Mouse (Mus musculus) cerebral cortex, adult 2 months (tissue): ENCODE data around the gene Comt.

ENCODE experiments used
- WGBS: fragments of 180-500 bp; shearing (Covaris S2); methylation state at CpG from one replicate; pipeline ENCODE4 v1.1.7; 2018; 5-methylcytosine and 5-hydroxymethylcytosine counted together

Gene Comt

DNA sequence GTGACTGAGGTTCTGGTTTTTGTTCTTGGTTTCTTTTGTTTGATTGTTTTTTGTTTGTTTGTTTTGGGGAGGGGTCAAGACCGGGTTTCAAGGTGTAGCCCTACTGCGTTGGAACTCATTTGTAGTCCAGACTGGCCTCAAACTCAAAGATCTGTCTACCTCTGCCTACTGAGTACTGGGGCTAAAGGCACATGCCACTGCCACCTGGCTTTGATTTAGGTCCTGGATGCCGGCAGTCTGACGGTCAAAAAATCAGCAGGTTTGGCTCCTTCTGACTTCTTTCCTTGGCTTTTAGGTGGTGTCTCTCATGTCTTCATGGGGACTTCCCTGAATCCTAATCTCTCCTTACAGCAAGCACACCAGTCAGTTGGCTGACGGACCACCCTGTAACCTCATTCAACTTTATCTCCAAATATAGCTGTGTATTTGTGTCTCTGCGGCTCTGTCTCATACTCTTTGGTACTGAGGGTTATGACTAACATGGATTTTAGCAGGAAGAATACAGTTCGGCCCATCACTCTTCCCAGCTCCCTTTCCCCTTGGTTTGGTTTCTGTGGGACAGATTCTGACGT, 4.1 kb upstream of the Comt start:
- 85% methylated on average over 8 of the region's 8 CpGs for WGBS

DNA sequence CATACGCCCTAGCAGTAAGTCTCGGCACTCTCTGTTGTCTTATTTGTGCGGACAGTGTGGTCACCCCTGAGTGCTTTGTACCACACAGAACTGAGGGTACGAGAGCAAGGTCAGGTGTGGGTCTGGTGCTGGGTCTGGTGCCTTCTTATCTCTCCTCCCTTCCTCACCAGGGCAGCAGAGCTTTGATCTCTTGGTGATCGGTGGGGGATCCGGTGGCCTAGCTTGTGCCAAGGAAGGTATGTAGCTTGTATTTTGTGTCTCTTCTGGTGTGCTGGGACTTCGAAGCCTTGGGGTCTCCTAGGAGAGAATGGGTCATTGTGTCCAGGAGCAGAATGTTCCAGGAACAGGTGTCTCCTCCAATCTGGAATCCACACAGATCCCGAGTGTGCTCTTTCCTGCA, 3.0 kb upstream of the Comt start:
- 93% methylated on average over 8 of the region's 8 CpGs for WGBS

DNA sequence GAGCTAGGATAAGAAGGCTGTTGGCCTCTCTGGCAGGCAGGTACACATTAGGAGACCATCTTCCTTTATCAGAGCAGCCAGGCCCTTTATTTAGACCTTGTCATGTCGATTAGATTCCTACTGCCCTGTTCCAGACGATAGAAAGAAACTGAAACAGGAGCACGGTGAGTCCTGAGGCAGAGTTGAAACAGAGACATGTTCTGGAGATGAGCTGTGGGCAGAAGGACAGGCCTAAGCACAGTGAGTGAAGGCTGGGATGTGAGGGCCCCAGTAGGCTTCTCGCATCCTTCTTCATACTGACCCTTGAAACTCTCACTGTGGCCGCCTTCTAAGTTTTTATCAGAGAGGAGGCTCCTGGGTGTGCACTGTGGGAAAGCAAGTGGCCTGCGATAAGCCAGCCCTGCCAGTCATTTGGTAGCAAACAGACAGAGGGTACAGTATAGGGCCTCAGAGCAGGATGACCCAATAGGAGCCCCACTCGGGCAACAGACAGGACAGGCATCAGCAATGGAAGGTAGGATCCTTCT, 1.9 kb upstream of the Comt start:
- WGBS, result 90% methylated on average over 7 of the region's 7 CpGs

DNA sequence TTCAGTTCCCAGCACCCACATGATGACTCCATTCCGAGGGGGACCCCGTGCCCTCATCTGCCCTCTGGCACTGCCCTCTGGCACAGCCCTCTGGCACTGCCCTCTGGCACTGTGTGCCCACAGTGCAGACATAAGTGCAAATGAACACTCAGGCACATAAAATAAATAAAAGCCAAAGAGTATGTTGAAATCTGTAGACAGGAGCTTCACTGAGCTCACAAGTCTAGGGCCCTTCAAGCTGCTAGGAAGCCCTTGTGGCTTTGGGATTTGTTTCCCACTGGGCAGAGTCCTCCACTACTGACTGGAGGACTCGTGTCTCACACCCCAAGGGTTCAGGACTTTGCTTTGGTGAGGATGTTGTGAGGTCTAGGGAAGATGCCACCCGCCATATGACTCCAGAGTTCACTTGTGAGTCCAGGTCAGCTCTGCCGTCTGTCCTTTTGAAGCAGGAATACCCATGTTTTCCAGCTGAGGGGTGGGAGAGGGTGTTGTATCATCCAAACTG, 1.4 kb upstream of the Comt start:
- WGBS, result 93% methylated on average over 5 of the region's 5 CpGs

DNA sequence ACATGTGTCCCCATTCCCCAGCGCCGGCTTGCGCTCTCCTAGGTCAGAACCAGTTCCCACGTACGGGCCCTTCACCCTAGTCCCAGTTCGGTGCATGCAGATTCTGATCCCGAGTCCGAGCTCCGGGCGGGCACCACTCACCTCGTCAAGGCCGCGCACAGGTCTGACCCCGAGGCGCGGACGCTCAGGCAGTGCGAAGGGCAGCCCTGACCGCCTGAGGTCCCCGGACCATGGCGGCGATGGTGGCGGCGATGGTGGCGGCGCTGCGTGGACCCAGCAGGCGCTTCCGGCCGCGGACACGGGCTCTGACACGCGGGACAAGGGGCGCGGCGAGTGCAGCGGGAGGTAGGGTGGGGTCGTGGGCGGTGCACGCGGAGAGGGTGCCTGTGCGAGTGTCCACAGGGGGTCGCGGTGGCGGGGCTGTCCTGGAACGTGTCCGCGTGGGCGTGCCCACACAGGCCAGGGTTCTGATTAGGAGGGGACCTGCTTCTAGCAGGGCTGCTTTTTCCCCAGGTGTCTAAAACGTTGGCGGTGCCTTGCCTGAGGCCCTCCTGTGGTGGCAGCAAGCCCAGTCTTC, 349 bp downstream of the Comt start, which contains the start of gene Txnrd2:
Txnrd2 (plus strand) TSS at position 170 of the 577 bp plus-strand sequence.
- under 1% methylated on average over 52 of the region's 52 CpGs for WGBS

DNA sequence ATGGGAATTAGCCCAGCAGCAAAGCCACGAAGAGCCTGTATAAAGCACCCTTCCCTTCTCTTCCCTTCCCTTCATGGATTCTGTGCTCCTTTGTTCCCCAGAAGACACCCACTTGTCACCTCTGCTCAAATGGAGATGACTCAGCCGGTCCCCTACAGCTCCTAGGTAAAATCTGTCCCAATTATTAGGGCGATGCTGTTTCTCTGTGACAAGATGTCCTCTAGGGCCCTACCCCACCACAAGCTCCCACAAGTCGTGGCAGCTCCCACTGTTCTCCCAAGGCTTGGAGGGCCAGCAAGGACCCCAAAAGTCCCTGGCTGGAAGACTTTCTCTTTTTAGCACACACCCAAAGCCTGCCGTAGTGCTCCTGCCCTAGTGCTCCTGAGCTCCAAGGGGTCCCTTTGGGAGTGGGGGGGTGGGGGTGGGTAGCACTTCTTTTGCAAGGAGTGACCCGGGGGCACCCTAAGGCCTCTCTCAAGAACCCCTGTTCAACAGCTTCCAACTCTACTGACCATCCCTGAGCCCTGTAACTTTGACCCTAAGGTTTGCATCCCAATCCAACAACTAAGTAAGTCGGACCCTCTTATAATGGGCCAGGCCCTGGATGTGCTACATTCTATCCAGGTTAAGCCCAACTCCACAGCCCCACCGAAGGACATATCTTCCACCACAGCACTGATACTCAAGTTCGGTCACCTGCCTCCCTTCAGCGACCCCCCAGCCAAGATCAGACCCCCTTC, 1.0 kb downstream of the Comt start:
- WGBS, result 8% methylated on average over 10 of the region's 10 CpGs

DNA sequence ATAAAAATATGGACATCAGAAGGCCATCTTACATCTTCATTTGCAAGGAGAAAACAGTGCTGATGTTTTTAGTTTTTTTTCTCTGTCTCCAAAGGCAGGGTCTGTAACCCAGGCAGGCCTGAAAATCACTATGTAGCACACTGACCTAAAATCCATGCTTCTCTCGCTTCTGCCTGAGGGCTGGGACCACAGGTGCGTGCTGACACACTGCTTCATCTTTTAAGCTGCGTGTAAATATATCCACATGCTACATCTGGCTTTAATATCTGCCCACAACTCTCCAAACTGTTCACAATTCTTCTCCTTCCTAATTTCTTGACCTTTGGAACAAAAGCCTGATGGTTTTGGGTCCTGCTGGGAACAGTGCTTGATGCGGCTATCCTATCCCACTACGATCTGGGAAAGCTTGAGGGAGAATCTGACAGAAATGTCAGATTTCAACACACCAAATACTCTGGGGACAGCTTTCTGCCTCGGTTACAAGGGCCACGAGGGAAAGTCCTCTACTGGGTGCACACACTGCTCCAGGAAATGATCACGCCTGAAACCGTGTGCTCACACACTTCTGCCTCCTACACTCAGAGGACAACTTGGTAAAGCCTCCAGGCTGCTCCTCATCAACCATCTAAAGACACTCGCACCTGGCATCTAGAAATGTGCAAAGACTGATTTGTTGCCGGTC, 2.1 kb downstream of the Comt start:
- 45% methylated on average over 11 of the region's 11 CpGs for WGBS

DNA sequence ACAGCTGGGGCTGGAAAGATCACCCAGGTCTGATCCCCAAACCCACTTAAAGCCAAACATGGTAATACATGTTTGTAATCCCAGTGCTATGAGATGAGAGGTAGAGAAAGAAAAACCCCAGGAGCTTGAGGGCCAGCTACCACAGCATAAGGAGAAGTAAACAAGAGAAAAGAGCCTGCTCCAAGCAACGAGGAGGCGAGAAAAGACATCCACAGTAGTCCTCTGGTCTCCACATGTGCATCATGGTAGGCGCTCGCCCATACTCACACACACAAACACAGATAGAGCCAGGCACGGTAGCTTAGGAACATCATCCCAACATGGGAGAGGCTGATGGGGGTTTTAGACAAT, 2.8 kb downstream of the Comt start:
- 72% methylated on average over 5 of the region's 5 CpGs for WGBS

DNA sequence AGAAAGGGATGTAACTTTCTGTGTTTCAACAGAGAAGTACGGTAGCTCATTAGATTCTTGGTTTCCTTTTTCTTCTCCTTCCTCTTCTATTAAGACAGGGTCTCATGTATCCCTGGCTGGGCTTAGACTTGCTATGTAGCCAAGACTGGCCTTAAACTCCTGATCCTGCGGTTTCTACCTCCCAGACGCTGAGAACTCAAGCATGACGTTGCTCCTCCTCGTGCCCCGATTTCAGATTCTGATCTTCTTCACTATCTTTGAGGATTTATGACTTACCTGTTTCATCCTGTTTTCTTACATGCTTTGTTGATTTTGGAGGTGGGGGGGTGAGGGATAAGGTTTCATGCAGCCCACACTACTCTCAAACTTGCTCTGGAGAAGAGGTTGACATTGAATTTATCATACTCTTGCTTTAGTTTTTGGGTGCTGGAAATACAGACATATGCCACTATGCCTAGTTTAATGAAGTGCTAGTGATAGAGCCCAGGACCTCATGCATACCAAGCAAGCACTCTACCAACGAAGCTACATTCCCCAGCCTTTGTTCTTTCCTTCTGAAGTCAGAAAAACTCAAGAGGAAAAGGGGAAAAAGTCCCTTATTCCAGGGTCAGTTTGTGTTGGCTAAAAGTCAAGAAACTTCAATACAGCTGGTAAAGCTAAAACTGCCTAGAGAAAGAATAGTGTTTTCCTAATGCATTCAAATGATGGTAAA, 3.3 kb downstream of the Comt start:
- WGBS, result 84% methylated on average over 7 of the region's 7 CpGs

DNA sequence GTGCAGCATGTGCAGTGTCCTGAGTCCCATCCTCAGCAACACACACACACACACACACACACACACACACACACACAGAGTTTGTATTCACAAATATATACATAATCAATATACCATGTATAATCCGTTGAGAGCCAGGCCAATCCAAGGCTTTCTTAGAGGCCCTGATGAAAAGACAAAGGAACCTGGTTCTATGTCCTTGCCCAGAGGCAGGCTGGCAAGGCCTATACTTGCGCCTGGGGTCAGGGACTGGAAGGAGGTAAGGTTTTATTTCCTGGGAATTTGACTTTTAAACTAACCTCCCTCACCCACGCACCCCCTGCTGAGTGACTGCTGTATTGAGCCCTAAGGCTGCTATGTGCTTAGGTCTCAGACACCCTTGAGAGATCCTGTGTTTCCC, 6.1 kb downstream of the Comt start:
- 71% methylated on average over 3 of the region's 3 CpGs for WGBS

DNA sequence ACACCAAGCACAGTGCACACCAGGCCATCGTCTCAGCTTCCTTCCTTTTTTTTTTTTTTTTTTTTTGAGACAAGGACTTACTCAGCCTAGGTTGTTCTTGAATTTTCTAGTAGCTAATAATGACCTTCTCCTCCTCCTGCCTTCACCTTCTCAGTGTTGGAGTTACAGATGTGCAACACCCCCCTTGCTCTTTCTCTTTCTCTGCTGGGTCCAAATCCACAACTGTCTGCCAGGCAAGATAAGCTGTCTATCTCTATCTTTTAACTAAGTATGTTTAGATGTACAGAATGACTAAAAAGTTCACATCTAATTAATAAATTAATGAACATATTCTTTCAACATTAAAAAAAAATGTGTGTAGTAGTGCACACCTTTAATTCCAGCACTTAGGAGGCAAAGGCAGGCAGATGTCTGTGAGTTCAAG, 7.0 kb downstream of the Comt start:
- 91% methylated on average over 1 of the region's 1 CpGs for WGBS

DNA sequence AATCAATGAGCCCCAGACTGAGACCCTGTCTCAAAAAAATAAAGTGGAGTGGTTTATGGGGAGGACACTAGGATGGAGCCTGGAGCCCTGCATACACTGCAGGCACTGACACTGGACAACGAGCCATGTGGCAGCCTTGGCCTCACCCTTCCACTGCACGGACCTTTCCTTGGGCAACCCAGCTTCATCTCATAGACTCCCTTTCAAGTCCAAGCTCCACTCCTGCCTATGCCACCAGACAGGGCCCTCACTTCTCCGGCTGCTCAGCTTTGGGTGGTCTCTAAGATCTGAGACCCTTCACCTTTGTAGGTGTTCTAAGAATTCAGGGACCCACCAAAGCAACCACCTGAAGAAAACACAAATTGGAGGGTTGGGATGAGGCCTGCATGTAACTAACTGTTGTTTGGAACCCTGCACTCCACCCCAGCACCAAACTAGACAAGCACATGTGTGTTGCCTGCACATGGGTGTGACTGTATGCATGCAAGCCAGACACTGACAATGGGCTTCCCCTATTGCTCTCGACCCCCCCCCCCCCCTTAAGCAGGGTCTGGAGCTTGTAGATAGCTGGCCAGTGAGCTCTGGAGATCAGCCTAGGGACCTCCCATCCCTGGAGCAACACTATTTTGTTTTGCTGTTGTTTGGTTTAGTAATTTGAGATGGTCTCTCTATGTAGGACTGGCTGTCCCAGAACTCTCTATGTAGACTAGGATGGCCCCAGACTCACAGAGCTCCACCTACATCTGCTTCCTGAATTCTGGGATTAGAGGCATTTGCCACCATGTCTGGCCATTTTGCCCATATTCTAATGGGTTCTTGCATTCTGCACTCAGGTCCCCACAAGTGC, 7.7 kb downstream of the Comt start:
- 87% methylated on average over 4 of the region's 4 CpGs for WGBS

DNA sequence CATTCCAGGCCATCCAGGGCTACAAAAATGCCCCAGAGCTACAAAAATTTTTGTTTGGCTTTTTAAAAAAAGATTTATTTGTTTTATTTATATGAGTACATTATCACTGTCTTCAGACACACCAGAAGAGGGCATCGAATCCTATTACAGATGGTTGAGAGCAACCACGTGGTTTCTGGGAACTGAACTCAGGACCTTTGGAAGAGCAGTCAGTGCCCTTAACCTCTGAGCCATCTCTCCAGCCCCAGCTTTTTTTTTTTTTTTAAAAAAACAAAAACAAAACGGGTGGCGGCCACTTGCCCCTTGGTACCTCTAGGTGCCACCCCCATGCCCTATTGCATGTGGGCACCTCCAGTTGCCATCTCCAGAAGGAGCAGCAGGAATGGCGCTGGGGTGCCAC, 9.2 kb downstream of the Comt start:
- WGBS, result 89% methylated on average over 5 of the region's 5 CpGs

DNA sequence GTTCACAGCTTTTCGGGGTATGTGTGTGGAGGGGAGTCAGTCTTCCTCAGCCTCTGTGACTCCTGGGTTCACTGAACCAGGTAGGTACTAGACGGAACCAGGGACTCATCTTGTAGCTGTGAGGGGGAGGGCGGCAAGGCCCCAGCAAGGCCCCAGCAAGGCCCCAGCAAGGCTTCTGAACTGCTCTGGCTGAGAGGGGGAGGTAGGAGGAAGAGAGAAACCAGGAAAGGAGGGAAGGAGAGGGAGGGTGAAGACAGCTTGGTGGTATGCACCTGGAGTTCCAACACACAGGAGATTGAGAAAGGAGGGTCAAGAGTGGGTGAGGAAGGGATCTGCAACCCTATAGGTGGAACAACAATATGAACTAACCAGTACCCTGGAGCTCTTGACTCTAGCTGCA, 9.8 kb downstream of the Comt start:
- WGBS, result 61% methylated on average over 3 of the region's 3 CpGs

DNA sequence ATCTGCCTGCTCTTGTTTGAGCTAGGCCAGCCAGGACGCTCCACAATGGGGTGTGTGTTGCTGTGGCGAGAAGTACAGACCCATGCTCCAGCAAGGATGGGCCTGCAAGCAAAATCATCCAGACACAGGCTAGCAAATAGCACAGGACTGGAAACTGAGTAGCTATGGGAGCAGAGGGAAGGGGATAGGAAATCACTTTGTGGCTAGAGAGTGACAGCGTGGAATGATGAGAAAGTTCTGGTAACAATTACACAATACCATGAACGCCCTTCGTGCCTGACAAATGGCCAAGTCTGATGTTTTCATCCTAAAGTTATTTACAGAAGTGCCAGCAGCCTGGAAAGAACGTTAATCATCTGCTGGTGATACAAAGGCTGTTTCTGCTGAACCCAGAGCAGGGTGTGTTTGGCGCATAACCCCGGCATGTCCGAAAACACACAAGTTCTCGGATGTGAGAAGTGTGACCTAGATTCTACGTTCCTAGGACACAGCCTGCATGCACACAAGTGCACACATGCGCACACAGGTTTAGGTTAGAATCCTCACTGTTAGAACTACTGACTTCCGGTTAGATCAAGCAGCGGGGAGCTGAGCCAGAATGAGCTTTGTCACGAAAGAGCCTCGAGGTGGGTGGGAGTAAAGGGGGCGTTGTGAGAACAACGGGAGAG, 10.4 kb downstream of the Comt start:
- 25% methylated on average over 18 of the region's 18 CpGs for WGBS

DNA sequence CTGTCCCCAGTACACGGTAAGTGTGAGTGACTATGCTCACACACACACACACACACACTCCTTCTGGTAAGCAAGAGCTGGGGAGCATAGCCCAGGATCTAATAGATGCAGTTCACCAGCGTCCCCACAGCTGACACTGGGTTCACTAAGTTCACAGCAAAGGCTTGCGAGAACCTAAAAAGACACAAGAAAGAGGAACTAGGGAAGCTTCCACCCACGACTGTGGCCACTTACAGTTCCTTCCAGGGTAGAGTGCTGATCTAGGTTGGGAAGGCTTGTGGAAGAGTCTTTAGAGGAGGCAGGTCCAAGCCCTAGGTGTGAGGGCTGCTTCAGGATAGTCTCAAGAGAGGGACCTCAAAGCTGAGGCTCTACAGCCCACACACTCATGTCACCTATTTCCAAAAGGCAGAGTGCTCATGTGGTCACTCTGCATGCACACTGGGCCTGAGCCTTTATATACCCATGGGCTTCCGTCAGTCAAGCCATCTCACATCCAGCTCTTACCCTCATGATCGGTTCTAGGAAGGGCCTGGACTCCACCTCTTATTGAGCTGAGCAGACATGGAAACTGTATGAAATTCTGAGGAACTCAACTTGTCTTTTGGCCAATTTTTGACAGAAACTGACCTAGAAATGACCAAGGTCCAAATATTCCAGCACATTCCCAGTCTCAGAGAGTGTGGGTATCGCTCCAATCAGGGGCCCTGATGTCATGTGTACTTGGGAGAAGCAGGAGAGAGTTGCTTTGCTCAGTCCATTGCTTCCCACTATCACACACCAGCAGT, 13.4 kb downstream of the Comt start:
- 76% methylated on average over 7 of the region's 7 CpGs for WGBS

DNA sequence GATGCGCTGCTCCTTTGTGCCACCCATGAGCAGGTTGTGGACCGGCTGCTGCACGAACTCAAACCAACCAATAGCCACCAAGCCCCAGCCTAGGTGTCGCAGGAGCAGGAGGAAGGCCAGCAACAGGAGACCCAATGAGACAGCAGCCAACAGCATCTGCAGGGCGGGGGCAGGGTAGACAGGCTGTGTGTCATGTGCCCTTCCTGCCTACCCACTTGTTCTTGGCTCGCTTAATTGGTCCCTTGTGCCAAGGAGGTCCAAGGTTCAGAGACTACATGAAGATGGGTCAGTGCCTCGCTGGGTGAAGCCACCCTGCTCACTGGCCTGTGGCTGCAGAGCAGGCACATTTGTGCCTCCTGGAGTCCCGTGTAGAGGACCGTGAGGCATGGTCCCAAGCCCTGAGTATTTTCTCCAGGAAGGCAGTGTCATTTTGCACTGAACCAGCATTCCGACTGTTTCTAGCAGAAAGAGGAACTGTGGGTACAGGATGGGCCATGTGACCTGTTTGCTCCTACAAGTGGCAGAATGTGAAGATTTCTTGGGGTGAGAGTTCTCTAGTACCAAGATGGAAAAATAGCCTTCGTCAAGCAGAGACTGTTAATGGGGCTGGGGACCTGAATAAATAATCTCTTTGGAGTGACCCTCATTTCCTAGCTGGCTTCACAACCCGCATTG, 14.7 kb downstream of the Comt start:
- 72% methylated on average over 12 of the region's 12 CpGs for WGBS

DNA sequence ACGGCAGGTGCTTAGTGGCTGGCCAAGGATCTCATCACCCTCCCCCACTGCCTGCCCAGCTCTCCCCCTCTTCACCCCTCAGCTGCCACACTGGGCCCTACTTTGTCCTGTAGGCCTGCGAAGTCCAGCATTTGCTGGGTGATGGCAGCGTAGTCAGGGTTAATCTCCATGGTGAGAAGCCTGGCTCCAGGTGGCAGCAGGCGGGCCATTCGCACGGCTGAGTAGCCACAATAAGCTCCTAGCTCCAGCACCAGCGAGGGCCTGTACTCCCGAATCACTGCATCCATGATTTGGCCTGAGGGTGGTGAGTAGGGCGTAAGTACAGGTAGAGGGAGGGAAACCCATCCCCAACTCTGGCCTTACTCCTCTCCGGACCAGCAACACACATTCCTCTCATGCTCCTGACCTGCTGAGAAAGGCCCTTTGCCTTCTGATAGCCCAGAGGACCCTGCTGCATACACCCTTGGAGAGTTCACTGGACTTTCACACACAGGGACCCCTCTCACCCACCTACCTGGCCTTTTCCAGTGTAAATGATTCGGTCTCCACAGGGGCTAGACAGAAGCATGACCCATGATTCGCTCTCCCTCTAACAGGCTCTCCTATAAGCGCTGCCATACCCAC, 15.5 kb downstream of the Comt start:
- 75% methylated on average over 13 of the region's 13 CpGs for WGBS
